Mouse (Mus musculus): ENCODE results near the gene Arhgap23.

The Arhgap23 gene

DNA sequence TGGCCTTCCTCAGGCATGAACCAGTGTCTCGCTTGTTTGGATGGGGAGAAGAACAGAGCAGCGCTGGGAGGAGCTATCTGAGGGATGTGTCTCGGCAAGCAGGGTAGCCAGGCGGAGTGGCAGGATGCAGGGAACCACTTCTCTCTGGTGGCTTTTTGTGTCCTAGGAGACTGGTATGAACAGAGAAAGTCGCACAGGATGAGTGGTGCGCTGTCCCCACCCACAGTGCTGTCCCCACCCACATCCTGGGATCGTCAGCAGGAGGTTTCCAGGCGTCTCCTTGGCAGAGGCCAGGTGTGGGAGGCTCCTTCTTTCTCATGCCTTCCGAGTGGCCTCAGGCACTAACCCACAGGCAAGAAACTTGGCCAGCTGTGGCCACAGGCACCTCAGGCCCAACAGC, 87.0 kb downstream of the Arhgap23 start:
- in situ Hi-C loops (cut with MseI, MboI): no loop called here

DNA sequence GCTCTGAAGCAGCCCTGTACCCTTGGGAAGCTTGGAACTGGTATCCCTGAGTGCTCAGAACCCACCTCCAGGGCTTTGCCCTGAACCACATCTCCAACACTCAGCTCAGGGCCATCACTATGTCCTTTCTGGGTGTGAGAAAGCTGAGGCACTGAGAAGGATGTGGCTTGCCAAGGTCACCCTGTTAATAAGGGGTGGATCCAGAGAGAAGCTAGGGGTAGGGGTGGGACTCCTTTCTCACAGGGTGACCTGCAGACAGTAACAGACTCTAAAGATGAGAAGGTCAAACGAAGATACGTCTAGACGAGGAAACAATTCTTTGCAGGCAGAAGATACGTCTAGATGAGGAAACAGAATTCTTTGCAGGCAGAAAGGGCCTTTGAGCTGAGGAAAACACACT, 87.5 kb downstream of the Arhgap23 start:
- in situ Hi-C loops (cut with MseI, MboI): no loop called here

DNA sequence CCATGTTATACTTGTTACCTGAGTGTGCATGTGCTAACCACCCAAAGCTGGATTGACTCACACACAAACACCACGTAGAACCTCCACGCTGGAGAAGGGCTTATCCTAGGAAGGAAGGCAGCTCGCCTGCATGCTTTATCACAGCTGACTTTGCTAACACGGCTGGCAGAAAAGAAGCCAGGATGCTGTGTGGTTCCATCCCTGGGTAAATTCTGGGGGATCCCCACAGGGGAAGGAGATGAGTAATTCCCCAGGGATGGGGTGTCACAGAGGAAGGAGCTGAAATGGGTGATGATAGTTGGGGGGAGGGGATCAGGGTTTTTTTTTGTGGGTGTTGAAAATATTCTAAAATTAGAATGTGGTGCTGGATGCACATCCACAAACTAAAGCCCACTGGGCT, 90.5 kb downstream of the Arhgap23 start:
- in situ Hi-C loops (cut with MseI, MboI): no loop called here

DNA sequence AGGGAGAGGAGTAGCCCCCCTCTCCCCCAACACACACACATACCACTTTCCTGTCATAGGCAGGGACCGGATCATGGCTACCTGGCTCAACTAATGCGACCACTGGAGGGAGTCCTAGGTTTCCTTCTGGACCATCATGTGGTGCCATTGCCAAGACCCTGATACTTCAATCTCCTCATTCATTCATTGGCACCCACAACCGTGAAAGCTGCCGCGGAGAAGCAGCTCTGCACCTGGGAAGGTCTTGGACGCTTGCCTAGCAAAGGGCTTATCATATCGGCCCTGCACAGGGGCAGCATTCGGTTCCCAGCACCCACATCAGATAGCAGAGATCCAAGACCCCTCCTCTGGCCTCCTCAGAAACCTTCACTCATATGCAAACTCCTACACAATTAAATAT, 91.0 kb downstream of the Arhgap23 start:
- in situ Hi-C loops (cut with MseI, MboI): no loop called here

DNA sequence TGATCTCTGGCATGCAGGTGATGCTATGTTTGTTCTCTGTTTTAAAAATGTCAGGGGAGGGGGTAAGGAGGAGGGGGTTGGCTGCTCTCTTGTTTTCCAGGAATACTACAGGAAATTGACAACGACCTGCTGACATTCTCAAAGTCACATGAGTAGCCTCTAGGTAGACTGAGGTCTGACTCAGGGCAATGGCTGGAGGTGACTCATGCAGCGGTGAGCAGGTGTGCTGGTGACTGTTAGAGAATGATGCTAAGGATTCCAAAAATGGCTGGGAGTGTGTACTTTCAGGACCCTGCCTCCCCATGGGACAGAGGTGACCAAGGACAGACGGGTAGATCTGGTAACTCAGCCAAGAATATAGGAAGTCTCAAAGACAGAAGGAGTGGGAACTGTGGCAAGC, 92.9 kb downstream of the Arhgap23 start:
- in situ Hi-C loops (cut with MseI, MboI): no loop called here

DNA sequence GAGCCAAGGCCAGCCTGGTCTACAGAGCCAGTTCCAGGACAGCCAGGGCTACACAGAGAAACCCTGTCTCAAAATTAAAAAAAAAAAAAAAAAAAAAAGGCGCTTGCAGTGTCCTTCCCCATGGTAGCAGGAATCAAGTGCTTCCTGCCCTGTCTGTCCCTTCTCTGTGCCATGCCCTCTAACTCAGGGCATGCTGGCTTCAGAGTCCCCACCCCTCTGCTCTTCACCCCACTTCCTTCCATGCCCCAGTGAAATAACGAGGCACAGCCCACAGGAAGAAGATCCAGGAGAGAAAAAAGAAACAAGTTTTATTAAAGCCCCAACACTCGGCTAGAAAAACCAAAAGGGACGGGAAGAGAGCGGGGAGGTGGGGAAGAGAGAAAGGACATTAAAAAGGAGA, 93.7 kb downstream of the Arhgap23 start:
- in situ Hi-C loops (cut with MseI, MboI): no loop called here

DNA sequence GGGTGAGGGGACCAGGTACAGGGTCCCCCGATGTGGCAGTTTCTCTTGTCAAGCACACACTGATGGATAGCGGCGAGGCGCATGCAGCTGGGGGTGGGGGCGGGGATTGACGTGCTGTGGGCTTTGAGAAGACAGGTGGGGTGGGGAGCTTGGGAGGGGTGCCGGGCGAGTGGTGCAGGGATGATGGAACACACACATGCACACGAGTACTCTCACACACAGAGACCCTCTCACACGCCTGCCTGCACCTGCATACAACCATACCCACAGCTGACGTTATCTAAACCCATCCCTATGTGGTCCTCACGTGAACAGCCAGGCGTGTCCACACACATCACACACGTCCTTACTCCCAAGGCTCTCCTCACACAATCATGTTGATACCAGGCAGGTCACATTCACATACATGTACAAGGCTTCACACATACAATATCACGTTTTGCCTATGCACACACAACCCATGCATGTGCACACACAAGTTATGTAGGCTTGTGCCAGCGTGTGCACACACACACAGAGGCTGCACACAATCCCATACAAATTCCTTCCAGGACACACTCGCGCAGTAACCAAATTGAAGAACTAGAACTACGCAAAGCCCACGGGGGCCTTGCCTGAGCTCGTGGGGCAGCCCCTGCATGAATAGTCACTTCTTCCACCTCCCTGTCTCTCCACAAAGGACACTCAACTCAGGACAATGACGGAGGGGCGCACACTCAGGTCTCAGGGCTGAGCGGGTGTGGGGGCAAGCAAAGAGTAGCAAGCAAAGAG, 94.6 kb downstream of the Arhgap23 start:
- in situ Hi-C loops (cut with MseI, MboI): no loop called here

DNA sequence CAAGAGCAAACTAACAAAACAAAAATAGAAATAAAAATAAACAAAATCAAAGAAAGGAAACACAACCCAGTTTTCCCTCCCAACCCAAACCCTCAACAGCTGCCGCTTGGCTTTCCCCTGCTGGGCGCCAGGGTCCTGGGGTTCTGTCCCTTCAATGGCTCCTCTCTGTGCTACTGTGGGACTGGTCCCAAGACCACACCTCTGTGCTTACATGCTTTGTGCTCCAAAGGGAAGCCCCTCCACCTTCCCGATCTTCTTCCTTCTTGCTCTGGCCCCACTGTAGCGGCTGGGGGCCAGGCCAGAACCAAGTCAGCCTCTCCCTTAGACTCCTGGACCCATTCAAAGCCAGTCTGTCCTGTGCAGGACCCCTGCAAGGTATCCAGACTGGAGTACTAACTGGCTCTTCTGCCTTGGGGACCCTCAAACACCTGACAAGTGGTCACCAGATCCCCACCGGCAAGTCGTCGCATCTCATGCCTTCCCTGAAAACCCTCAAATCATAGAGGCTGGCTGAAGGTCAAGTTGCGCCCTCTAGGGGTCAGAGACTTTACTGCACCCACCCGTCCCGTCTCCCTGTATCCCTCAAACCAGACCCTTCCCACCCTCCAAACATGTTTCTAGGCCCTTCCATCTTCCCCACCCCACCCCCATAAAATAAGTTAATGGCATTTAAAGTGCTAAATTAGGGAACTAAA, 95.8 kb downstream of the Arhgap23 start:
- in situ Hi-C loops (cut with MseI, MboI): no loop called here

DNA sequence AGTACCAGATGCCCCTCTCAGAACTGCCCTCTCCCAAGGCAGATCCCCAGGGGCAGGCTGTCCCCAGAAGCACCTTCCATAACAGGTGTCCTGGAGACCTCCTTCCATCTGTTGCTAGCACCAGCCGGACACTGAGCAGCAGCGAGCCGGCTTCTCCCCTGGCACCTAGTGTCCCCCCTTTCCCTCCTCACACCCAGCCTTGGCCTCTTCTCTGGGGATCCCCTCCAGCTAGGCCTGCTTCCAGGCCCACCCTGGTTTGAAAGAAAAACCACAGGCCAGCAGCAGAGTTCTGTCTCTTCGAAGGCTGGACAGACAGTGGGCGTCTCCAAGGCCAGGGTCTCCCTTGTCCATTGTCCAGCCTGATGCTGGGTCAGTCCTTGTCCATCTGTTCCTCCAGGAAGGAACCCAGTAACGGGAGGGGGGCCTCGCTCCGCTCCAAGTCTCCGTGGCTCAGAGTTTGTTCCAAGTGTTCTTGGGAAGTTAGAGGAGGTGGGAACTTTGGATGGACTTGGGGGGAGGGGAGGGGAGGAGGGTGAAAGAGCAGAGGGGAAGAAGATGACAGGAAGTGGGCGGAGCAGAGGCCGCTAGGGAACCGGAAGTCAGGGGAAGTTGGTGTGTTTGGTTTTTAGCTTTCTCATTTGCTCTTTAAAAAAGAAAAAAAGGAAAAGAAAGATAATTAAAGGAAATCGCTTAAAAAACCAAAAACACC, 96.5 kb downstream of the Arhgap23 start:
- in situ Hi-C loops (cut with MseI, MboI): no loop called here

DNA sequence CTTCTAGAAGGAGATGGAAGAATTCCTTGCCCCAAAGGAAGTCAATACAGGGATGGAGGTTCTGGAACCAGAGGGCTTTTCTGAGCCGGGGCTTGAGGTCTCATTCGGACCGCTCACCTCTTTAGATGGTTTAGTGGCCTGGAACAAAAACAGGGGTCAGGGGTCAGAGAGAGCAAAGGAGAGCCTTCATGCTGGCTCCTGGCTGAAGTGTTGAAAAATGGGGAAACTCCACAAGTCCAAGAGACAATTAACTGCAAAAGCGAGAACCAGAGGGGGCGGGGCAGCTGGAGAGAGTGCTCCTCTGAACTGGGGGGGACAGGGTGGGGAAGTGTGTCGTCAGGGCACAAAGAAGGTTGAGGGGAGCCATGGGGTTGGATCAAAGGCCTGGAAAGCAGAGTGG, 97.2 kb downstream of the Arhgap23 start:
- in situ Hi-C loops (cut with MseI, MboI): no loop called here

DNA sequence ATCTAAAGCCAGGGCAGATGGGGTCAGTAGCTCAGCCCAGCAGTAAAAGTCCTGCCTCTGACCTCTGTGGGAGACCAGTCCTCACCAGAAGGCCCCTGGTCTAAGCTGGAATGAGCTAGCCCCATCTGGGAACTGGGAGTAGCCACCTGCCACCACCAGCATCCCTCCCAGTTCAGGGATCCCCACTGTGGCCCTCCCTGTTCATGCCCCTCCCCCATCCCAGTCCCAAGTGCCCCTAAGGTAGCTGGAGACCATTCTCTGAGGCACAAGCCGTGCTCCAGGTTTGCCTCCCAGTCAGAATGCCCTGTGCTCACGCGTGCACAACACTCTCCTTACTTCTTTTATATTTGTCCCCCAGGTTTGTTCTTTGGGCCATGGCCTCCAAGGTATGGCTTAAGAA, 97.7 kb downstream of the Arhgap23 start:
- in situ Hi-C loops (cut with MseI, MboI): no loop called here

DNA sequence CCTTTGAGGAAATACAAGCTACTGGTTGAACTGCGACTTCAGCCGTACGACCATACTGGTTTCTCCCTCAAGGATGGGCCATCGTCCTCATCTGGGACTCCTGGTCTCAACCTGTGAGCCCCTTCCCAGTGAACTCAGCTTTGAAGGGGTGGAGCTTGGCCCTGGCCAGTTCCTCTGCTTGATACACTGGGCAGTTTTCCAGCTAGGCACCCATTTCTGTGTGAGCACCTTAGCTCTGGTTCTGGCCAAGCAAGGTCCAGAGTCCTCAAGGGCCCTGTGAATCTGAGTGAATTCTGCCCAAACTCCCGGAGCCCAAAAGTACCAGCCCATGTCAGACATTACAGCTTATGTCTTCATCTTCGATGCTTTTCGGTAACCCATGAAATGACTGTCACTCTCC, 105.2 kb downstream of the Arhgap23 start:
- in situ Hi-C loops (cut with MseI, MboI): no loop called here

DNA sequence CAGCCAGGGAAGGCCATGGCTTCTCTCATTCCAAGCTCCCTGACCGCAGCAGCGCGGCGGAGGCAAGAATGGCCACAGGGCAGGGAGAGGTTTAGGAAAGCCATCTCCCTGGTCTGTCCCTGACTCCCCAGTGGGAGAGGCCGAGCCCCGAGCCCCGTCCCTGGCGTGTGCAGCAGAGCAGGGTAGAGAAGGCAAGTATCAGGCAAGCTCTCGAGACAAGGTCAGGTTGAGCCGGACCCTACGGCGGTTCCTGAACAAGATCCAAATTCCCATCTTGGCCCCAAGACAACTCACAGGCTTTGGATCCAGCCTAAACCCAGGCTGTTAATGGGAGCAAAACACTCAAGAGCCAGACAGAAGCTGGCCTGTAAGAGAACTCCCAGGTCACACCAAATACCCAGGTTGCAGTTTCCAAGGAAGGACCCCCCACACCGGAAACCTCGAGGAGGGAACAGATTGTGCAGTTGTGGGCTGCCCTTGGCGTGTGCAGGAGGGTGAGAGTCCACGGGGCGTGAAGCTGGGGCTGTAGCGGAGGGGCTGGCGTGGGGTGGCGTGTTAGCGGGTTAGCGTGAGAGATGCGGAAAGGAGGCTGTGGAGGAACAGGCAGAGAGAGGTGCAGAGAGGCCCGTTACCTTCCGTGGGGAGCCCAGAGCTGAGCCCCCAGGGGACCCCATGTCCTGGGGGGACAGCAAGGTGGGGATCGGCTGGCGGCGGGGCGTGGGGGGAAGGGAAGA, 106.6 kb downstream of the Arhgap23 start:
- in situ Hi-C loops (cut with MseI, MboI): no loop called here

DNA sequence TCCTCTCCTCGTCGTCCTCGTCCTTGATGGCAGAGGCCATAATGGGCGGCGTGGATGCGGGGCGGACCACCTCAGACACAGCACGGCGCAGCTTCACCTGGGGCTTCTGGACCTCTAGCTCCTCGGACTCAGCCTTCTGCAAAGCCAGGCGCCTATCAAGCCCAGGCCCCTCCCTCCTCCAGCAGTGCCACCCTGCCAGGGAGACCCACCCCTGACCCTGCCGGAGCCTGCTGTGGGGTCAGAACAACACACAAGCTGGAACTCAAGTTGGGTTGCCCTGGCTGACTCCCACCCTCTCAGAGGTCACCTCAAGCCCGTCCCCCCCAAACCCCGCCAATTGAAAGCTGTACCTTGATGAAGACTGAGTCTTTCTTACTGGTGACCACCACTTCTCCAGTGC, 107.8 kb downstream of the Arhgap23 start:
- in situ Hi-C loops (cut with MseI, MboI): no loop called here

DNA sequence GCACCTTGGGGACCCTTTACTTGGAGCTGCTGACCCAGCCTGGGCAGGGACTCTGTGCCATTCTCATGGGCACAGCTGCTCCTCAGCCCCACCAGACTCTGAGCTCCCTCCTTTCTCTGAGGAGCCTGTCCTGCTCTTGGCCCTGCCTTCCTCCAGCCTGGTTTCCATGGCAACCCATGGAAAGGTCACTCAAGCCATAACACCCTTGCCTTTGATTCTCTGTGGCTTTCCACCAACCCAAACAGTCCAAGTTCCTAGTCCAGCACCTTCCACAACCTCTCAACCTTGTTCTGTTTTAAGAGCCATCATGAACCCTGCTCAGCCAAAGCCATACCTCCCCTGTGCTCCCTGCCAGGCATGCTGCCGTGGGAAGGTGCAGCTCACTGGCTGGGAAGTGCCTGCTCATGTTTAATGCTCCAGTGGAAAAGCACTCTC, 108.5 kb downstream of the Arhgap23 start:
- in situ Hi-C loops (cut with MseI, MboI): no loop called here

DNA sequence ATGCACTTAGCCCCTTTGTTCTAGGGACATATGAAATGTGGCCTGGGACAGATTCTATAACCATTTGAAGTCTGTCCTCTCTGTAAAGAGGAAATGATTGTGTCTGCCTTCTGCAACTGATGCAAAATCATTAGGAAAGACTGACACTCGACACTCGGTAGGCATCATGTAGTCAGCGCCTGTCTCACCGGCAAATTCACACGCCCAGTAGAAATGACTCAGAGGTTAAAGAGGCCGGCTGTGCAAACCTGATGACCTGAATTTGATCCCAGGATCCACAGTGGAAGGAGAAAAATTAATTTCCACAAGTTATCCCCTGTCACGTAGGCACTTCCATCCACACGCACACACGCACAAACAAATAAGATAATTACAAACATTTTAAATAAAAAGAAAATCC, 109.0 kb downstream of the Arhgap23 start:
- in situ Hi-C loops (cut with MseI, MboI): no loop called here

DNA sequence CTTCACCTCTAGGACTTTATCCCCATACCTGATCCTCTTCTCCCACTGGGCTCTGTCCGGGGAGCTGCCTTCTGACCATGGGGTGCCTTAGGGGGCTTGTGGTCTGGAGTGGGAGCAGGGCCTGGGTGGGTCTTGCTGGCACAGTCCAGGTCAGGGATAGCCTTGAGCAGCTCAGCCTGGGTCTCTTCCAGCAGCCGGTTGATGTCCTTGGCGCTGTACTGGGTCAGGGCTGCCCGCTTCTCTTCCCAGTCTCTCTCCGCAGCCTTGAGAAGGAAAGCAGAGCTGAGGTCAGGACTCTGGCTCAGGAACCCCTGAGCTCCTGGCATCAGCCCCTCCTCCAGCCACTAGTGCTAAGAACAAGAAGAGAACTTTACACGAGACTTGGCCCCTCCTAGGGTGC, 110.0 kb downstream of the Arhgap23 start:
- in situ Hi-C loops (cut with MseI, MboI): no loop called here

DNA sequence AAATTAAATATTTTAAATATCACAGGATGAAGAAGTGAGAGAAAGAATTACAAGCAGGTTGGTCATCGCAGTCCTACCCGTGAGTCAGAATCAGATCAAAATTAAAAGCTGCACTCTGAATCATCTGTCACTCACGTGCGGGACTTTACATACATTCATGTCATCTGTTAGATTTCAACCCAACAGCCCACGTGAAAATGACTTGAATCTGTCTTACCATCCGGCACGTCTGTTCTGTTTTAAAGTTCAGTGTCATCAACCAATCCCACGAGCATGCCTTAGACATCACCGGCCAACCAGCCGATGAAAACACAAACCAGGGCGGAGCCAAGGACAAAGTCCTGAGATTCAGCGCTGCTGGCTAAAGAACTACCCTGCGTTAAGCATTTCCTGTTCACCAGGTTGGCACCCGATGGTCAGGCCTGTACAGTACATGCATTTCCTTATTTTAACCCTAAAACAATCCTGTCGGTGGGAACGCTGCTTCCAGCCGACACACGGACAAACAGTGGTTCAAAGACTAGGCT, 113.0 kb downstream of the Arhgap23 start:
- in situ Hi-C loops (cut with MseI, MboI): no loop called here

DNA sequence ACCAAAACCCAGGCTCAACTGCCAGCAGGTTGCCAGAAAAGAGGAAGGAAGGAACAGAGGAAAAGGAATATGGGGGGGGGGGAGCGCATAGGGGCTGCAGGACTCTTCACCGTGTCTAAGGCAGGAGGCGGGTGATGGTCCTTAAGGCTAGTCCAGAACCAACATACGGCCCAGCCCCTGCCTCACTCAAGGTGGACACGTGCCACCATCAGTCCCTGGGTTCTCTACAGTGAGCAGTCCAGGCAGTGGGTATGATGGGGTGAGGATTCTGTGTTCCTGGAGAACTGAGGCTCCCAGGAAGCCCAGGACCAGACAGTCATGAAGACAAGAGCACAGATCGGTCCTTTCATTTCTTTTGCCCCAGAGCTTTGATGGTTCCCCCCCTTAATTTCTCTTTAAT, 114.7 kb downstream of the Arhgap23 start:
- in situ Hi-C loops (cut with MseI, MboI): no loop called here

DNA sequence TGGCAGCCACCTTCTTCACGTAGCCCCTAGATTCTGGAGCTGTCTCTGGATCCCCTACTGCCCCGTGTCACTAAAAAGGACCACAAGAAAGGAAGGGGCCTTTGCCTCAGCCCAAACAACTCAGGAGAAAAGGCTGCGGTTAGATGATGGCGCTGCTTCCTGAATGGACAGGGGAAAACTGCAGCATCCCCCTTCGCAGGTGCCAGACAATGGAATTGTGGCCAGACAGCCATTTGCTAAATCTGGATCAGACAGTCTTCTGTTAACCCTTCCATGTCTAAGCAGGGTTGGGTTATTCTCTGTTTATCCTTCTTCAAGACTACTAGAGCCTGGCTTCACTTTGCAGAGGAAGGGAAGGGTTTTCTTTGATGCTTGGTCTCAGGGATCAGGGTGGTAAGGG, 115.6 kb downstream of the Arhgap23 start:
- in situ Hi-C loops (cut with MseI, MboI): no loop called here

DNA sequence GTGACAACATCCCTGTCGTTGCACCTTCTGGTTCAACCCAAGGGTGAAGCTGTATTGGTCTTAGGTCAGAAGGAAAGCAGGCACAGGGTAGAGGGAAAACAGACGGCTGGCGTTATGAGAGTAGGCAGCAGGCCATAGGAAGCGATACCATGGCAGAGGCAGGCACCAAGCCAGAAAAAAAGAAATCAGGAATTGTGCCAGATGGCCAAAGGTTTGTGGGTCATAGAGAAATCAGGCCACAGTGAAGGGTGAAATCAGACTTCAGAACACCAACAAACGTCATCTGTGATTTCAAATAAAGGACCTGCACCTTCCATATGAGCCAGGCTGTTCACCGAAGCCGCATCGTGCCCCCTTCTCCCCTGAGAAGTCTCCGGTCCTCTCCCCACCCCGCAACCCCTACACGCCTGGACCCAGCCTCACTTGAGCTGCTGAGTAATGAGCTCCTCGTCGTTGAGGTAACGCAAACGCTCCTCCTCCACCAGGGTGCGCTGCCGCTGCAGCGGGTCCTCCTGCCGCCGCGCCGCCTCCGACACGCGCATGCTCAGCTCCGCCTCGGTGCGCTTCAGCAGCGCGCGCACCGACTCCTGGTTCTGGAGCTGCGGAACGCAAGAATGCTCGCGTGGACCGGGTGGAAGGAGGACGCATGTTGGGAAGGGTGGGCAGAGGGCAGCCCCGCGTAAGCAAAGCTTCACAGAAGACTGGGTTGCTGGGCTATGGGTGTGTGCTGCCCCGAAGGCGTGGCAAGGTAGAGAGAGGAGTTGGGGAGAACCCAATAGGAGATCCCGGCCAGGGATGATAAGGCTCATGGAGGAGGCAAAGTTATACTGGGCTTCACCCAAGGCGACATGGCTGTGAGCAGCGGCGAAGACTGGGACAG, 116.3 kb downstream of the Arhgap23 start:
- in situ Hi-C loops (cut with MseI, MboI): no loop called here
